Mouse (Mus musculus): ENCODE data around the gene Sirt4.

DNA sequence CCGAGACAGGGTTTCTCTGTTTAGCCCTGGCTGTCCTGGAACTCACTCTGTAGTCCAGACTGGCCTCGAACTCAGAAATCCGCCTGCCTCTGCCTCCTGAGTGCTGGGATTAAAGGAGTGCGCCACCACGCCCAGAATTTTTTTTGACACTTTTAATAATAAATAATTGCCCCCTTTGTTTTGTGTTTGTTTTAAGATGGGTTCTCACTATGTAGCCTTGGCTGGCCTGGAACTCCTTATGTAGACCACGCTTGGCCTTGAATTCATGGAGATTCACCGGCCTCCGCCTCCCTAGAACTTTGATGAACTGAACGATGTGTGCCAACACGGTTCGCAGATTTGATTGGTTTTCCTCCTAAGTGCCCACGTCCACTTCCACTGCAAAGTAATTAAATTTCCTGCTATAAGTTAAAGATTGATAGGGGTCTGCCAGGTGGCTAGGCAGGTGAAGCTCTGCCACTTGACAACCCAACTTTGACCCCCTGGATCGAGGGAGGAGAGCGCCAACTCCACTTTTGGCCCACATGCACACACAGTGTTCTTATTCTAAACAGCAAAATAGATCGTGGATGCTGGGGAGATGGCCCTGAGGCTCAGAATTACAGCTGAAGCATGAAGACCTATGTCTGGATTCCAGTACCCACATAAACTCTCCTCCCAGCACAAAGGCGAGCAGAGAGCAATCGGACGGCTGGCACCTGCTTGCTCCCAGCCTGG is 1.1 kb upstream of the Sirt4 start:
- TF ChIP-seq CTCF (conservative IDR thresholded peaks at IDR 0.05; ENCODE audit: low read length) (no peak), NANOG (IDR thresholded peaks at IDR 0.05; ENCODE audit: borderline replicate concordance, low read length) (no peak), POU5F1 (IDR thresholded peaks at IDR 0.05; ENCODE audit: borderline replicate concordance, low read length) (no peak)
